Mouse (Mus musculus): ENCODE measurements around the gene Hhip. TPM values are rescaled to one million over a fixed set of nuclear protein-coding genes. Genes with fewer than 3 reads are reported as not detected.
A peak's percentile ranks its signal among the peaks of the same experiment; 100 is the strongest.

The Hhip gene
- polyA plus RNA-seq, 1 experiment = 0.02 TPM

DNA sequence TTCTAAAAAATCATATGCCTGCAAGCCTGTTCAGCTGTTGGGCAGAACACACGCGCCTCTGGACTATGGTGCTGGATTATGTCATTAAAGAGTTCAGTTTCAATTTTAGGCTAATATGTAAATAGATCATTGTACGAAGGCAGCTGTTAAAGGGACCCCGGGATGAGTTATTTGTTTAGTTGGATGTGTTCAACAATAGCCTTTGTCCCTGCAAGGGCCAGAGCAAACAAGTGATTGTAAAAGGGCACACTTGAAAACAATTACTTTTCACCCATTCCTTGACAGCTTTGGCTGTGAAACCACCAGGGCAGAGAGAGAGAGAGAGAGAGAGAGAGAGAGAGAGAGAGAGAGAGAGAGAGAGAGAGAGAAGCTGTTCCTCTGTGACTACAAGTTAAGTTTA is 3.6 kb downstream of the Hhip start:
- no peak for DNase-seq (ENCODE audit: low read depth in 1 of 2, low spot score in 2 of 2)
- Histone ChIP-seq H3K27ac (ENCODE audit: insufficient read depth, low read length) (no peak overlapping the region), H3K4me1 (ENCODE audit: control insufficient read depth, insufficient read depth, insufficient read length) (peaks cover 7% of the 10 kb centered on the region), H3K4me3 (ENCODE audit: extremely low read depth, insufficient read depth, insufficient read length) (no peak overlapping the region), H3K36me3 (ENCODE audit: control insufficient read depth, insufficient read depth, low read length) (no peaks in the 10 kb centered on the region), H3K27me3 (ENCODE audit: control insufficient read depth, insufficient read depth, low read length) (peaks cover 8% of the 10 kb centered on the region)
- WGBS = 78% methylated on average over 4 of the region's 4 CpGs
- TF ChIP-seq POLR2A (IDR thresholded peaks at IDR 0.05; ENCODE audit: low read depth, low read length) (no peak), CTCF (IDR thresholded peaks at IDR 0.05; ENCODE audit: extremely low read depth, insufficient read depth, insufficient read length, insufficient replicate concordance) (no peak)

DNA sequence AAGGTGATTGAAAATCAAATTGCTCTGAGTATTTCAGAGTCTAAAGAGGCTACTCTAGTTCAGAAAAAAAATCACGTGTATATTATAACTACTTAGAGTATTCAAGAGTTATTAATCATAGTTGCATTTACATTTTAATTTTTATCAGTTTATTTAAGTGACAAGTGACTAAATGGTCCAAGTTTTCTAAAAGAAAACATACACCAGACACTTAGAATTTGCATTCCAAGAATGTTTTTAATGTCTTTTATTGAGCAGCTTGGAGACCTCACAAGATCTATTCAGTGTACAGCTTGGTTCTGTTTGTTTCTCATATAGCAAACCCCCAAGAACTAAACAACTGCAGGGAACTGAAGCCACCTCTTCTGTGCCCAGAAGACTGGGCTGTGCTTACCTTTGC is 5.0 kb downstream of the Hhip start:
- Histone ChIP-seq H3K27ac (ENCODE audit: insufficient read depth, low read length) (no peak overlapping the region), H3K36me3 (ENCODE audit: control insufficient read depth, insufficient read depth, low read length) (no peaks in the 10 kb centered on the region), H3K27me3 (ENCODE audit: control insufficient read depth, insufficient read depth, low read length) (peaks cover 8% of the 10 kb centered on the region), H3K4me3 (ENCODE audit: extremely low read depth, insufficient read depth, insufficient read length) (no peak overlapping the region), H3K4me1 (ENCODE audit: control insufficient read depth, insufficient read depth, insufficient read length) (peaks cover 7% of the 10 kb centered on the region)
- TF ChIP-seq CTCF (IDR thresholded peaks at IDR 0.05; ENCODE audit: extremely low read depth, insufficient read depth, insufficient read length, insufficient replicate concordance) (no peak), POLR2A (IDR thresholded peaks at IDR 0.05; ENCODE audit: low read depth, low read length) (no peak)
- 81% methylated on average over 1 of the region's 1 CpGs for WGBS
- DNase-seq (ENCODE audit: low read depth in 1 of 2, low spot score in 2 of 2) = no peak

DNA sequence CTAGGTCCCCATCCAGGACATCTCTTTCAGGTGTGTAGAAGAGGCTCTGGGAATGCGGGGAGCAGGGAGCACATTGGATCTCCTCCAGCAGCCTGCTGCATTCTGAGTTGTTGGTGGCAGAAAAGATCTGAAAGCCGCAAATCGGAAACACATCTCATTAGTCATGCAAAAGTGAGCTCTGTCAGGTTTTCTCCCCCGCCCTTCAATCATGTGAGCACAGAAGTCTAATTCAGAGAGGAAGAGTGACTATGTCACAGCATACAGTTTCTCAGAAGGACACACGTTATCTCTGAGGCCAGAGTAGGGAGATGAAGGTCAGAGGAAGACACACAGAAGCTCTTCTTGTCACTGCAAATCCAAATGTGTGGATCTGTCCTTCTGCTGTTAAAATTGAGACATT is 6.3 kb downstream of the Hhip start:
- Histone ChIP-seq H3K4me1 (ENCODE audit: control insufficient read depth, insufficient read depth, insufficient read length) (no peaks in the 10 kb centered on the region), H3K4me3 (ENCODE audit: extremely low read depth, insufficient read depth, insufficient read length) (no peak overlapping the region), H3K27ac (ENCODE audit: insufficient read depth, low read length) (no peak overlapping the region), H3K36me3 (ENCODE audit: control insufficient read depth, insufficient read depth, low read length) (no peaks in the 10 kb centered on the region), H3K27me3 (ENCODE audit: control insufficient read depth, insufficient read depth, low read length) (peaks cover 3% of the 10 kb centered on the region)
- WGBS = 25% methylated on average over 5 of the region's 5 CpGs
- TF ChIP-seq CTCF (IDR thresholded peaks at IDR 0.05; ENCODE audit: extremely low read depth, insufficient read depth, insufficient read length, insufficient replicate concordance) (no peak), POLR2A (IDR thresholded peaks at IDR 0.05; ENCODE audit: low read depth, low read length) (no peak)
- DNase-seq (ENCODE audit: low read depth in 1 of 2, low spot score in 2 of 2) = peak in 1 of 2 experiments; percentile 22

DNA sequence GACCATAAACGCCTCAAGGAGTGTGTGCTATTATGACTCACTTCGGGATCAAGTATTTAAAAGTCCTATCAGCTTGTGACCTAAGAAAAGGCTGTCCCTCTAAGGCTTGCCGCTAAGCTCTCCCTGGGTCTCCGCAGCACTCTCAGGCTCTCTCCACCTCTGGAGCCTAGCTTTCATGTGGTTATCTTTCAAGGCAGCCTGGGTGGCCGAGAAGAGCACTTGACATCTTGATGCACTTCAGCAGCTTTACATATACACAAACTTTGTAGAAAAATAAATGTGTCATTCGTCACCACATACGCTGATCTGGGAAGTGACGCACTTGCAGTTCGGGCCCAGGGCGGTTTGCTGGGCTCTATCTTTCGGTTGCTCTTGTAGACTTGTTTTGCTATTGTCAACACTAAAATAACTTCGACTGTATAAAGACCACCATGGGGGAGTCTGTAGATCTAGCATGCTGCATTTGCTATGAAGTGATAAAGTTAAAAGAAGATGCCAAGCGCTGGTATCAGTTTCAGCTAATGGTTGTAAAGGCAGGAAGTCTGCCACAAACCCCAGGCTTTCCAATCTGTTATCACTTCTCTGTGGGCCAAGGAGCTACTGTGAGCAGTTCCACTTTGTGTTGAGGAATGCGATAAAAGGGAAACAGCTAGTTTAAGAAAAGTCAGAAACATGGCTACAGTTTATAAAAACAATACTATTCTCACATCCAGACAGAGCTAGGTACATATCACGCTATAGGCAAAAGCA is 8.4 kb downstream of the Hhip start:
- TF ChIP-seq CTCF (IDR thresholded peaks at IDR 0.05; ENCODE audit: extremely low read depth, insufficient read depth, insufficient read length, insufficient replicate concordance) (no peak), POLR2A (IDR thresholded peaks at IDR 0.05; ENCODE audit: low read depth, low read length) (no peak)
- Histone ChIP-seq H3K27ac (ENCODE audit: insufficient read depth, low read length) (no peak overlapping the region), H3K27me3 (ENCODE audit: control insufficient read depth, insufficient read depth, low read length) (no peaks in the 10 kb centered on the region)

DNA sequence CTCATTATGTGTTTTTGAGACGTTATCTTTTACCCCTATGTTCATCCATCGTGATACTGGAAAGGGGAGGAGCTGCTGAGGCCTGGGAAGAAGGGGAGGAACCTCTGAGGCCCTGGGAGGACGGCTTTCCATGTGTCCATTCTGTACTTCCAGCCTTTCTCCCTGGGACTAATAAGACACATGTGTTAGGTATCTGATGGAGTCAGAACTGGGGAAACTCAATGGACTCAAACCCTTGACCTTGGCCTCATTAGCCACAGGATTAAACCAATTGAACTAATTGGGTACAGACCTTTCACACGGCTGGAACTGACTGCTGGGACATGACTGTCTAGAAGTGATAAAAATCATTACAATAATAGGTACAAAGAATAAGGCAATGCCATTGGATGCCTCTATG is 9.6 kb downstream of the Hhip start:
- H3K27ac ChIP-seq (ENCODE audit: insufficient read depth, low read length) = no peak overlapping the region
- TF ChIP-seq CTCF (IDR thresholded peaks at IDR 0.05; ENCODE audit: extremely low read depth, insufficient read depth, insufficient read length, insufficient replicate concordance) (no peak), POLR2A (IDR thresholded peaks at IDR 0.05; ENCODE audit: low read depth, low read length) (no peak)
- H3K4me1 ChIP-seq (ENCODE audit: control insufficient read depth, insufficient read depth, insufficient read length) = no peaks in the 10 kb centered on the region
- no peak overlapping the region for H3K4me3 ChIP-seq (ENCODE audit: extremely low read depth, insufficient read depth, insufficient read length)
- H3K27me3 ChIP-seq (ENCODE audit: control insufficient read depth, insufficient read depth, low read length) = no peaks in the 10 kb centered on the region
- H3K36me3 ChIP-seq (ENCODE audit: control insufficient read depth, insufficient read depth, low read length) = no peaks in the 10 kb centered on the region
- 84% methylated on average over 4 of the region's 4 CpGs for WGBS
- DNase-seq (ENCODE audit: low read depth in 1 of 2, low spot score in 2 of 2) = no peak

More for the DNA sequence above, 8.4 kb downstream of the Hhip start:
- WGBS = 76% methylated on average over 15 of the region's 15 CpGs
- no peaks in the 10 kb centered on the region for H3K4me1 ChIP-seq (ENCODE audit: control insufficient read depth, insufficient read depth, insufficient read length)
- no peak for DNase-seq (ENCODE audit: low read depth in 1 of 2, low spot score in 2 of 2)
- H3K4me3 ChIP-seq (ENCODE audit: extremely low read depth, insufficient read depth, insufficient read length) = no peak overlapping the region
- no peaks in the 10 kb centered on the region for H3K36me3 ChIP-seq (ENCODE audit: control insufficient read depth, insufficient read depth, low read length)

DNA sequence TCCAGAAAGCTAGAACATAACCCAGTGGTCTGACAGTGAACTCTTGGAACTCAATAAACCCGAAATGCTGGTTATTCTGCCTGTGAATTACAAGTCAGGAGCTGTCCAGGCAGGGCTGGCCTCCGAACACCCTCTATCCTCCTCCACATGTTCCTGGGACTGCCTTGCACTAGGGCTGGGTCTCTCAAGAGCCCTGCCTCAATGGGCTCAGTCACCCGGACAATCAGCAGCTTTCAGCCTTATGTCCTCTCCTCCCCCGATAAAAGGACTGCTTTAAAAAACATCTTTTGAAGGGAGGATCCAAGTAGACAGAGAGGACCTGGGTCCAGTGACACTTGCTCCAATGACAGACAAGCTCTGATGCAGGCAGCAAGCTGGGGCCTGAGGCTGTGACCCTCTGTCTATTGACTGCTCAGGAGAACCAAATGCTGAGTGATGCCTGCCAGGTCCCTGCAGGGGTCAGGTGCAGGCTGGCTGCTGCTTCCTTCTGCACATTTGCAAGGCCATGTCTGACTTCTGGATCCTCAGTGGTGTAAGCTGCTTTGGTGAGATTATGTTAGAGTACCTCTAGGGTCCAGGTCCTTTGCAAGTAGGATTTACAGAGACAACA is 20.1 kb downstream of the Hhip start:
- TF ChIP-seq POLR2A (IDR thresholded peaks at IDR 0.05; ENCODE audit: low read depth, low read length) = no peak
- no peak for TF ChIP-seq CTCF (IDR thresholded peaks at IDR 0.05; ENCODE audit: extremely low read depth, insufficient read depth, insufficient read length, insufficient replicate concordance)
- H3K4me3 ChIP-seq (ENCODE audit: extremely low read depth, insufficient read depth, insufficient read length) = no peak overlapping the region
- WGBS = 88% methylated on average over 4 of the region's 4 CpGs
- no peak overlapping the region for H3K27ac ChIP-seq (ENCODE audit: insufficient read depth, low read length)
- no peak for DNase-seq (ENCODE audit: low read depth in 1 of 2, low spot score in 2 of 2)
- H3K27me3 ChIP-seq (ENCODE audit: control insufficient read depth, insufficient read depth, low read length) = no peaks in the 10 kb centered on the region
- H3K4me1 ChIP-seq (ENCODE audit: control insufficient read depth, insufficient read depth, insufficient read length) = peaks cover 2% of the 10 kb centered on the region; the same call in 1 of the 2 replicates
- no peaks in the 10 kb centered on the region for H3K36me3 ChIP-seq (ENCODE audit: control insufficient read depth, insufficient read depth, low read length)

DNA sequence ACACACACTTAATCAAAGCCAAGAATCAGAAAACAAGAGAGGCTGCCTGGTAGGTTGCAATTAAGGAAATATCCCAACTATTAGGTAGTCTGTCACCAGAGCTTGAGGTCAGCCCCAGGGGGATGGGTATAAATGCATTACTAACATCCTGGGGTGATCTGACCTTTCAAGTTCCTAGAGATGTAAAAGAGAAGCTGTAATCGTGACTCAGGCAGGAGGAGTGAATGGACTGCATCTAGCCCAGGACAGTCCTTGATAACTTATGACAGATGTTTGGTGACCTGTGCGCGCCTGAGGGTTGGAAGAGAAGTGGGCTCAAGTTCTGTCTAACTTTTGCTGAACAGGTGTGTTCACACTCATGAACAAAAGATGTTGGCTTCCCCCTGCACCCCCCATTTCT is 25.2 kb downstream of the Hhip start:
- H3K36me3 ChIP-seq (ENCODE audit: control insufficient read depth, insufficient read depth, low read length) = no peaks in the 10 kb centered on the region
- no peaks in the 10 kb centered on the region for H3K27me3 ChIP-seq (ENCODE audit: control insufficient read depth, insufficient read depth, low read length)
- no peak for DNase-seq (ENCODE audit: low read depth in 1 of 2, low spot score in 2 of 2)
- H3K4me3 ChIP-seq (ENCODE audit: extremely low read depth, insufficient read depth, insufficient read length) = no peak overlapping the region
- WGBS = 80% methylated on average over 3 of the region's 3 CpGs
- TF ChIP-seq CTCF (IDR thresholded peaks at IDR 0.05; ENCODE audit: extremely low read depth, insufficient read depth, insufficient read length, insufficient replicate concordance) (no peak), POLR2A (IDR thresholded peaks at IDR 0.05; ENCODE audit: low read depth, low read length) (no peak)
- no peak overlapping the region for H3K27ac ChIP-seq (ENCODE audit: insufficient read depth, low read length)
- no peaks in the 10 kb centered on the region for H3K4me1 ChIP-seq (ENCODE audit: control insufficient read depth, insufficient read depth, insufficient read length)

Data from spleen, adult 2 months (tissue).